Mouse (Mus musculus) hindbrain, embryonic 15.5 days (tissue): ENCODE data around the gene Olfr172. TPM values are rescaled to one million over a fixed set of nuclear protein-coding genes. Genes with fewer than 3 reads are reported as not detected.

ENCODE experiments used
- ATAC-seq: fragments of 200-750 bp; cut with Nextera tagmentation; 2 replicates; pipeline ENCODE4 v1.8.0; 2017; ENCODE audit warnings: low read depth, moderate number of reproducible peaks, moderate TSS enrichment; ENCODE audit not compliant: low FRiP score
- H3K27ac ChIP-seq: fragments of 300-500 bp; sonication (generic); replicated peaks from 2 replicates; pipeline ENCODE4 v1.5.1; 2015; ENCODE audit warnings: mild to moderate bottlenecking, inconsistent platforms
- H3K27me3 ChIP-seq: fragments of 300-500 bp; sonication (generic); 2 replicates; pipeline ENCODE4 v1.6.1; 2015; ENCODE audit warnings: control low read depth, inconsistent platforms
- H3K36me3 ChIP-seq: fragments of 300-500 bp; sonication (generic); 2 replicates; pipeline ENCODE4 v1.6.1; 2015; ENCODE audit warnings: control low read depth, inconsistent platforms
- H3K4me1 ChIP-seq: fragments of 300-500 bp; sonication (generic); replicated peaks from 2 replicates; pipeline ENCODE4 v1.6.1; 2015; ENCODE audit warnings: control low read depth, inconsistent platforms
- H3K4me2 ChIP-seq: fragments of 300-500 bp; sonication (generic); 2 replicates; pipeline ENCODE4 v1.6.1; 2015; ENCODE audit warnings: moderate library complexity, mild to moderate bottlenecking, inconsistent platforms
- H3K4me3 ChIP-seq: fragments of 300-500 bp; sonication (generic); 2 replicates; pipeline ENCODE4 v1.5.1; 2015; ENCODE audit warnings: mild to moderate bottlenecking, inconsistent platforms
- H3K9ac ChIP-seq: fragments of 300-500 bp; sonication (generic); 2 replicates; pipeline ENCODE4 v1.6.1; 2015; ENCODE audit warnings: inconsistent platforms
- H3K9me3 ChIP-seq: fragments of 300-500 bp; sonication (generic); 2 replicates; pipeline ENCODE4 v1.6.1; 2016; ENCODE audit warnings: control low read depth, inconsistent platforms
- WGBS: fragments of 180-500 bp; shearing (Covaris S2); methylation state at CpG from one replicate; pipeline ENCODE4 v1.1.7; 2015; 5-methylcytosine and 5-hydroxymethylcytosine counted together
- microRNA-seq: library from miRNA; unstranded; fragments of <30 nt; microRNA quantifications from one replicate; pipeline ENCODE4, GENCODE M21; 2016
- polyA plus RNA-seq: library from polyadenylated mRNA; unstranded; fragments of >200 nt; fragmentation: Nextera tagmentation; extraction: Ambion mirVana; gene quantifications from 2 replicates; pipeline ENCODE4 v1.2.1, GENCODE M21; 2015

Olfr172 gene
- polyA plus RNA-seq, 1 experiment from 2014 or later, result not detected

DNA sequence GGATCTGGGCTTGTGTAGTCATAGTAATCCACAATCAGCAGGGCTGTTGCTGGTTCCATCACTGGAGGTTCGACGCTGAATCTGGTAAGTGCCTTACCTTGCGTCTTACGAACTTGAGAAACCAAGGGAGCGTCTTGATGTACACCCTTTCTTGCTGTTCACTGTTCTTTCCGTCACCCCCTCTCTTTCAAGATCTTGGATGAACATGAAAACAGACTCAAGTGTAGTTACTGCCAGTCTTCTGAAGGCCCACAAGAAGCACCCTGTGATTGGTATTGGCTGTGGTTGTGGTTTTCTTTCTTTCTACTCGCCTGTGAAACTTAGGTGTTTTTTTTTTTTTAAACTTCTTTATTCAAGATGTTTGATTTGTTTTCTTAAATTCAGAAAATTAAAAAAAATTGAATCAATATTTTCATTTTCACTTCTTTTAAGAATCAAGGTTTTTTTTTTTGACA is 44.3 kb downstream of the Olfr172 start, which contains the start of gene Gpr15:
Gene Gpr15, minus strand, starts transcription at position 405 of the 455 bp plus-strand sequence.
- Histone ChIP-seq H3K36me3 (no peaks in the 10 kb centered on the region), H3K9ac (no peak within 1 kb of the TSS), H3K4me3 (no peak within 1 kb of the TSS), H3K4me2 (no peak within 1 kb of the TSS), H3K27me3 (no peaks in the 10 kb centered on the region), H3K9me3 (no peaks in the 10 kb centered on the region), H3K4me1 (no peaks in the 10 kb centered on the region), H3K27ac (no peak within 1 kb of the TSS)
- 94% methylated on average over 7 of the region's 7 CpGs for WGBS
- ATAC-seq, result no peak

DNA sequence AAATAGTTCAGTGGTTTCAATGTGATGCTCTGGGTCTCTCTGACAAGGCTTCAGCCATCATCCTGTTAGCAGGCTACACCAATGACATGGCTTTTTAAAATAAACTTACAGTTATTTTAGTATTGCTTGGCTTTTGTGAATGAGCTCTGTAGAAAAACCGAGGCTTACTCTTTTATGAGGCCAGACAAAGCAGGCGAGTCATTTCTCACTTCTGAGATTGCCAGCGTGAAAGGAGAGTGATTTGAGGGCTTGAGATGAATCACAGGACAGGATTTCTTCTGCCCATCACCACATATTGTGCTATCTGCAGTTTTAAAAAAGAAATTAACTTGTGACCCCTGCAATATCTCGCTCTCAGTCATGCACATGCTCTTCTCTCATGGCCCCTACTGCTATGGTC is 48.0 kb downstream of the Olfr172 start:
- Histone ChIP-seq H3K27ac (no peak overlapping the region), H3K36me3 (no peaks in the 10 kb centered on the region), H3K9ac (no peak overlapping the region), H3K4me3 (no peak overlapping the region), H3K9me3 (no peaks in the 10 kb centered on the region), H3K27me3 (no peaks in the 10 kb centered on the region), H3K4me2 (no peak overlapping the region), H3K4me1 (no peaks in the 10 kb centered on the region)
- ATAC-seq, result no peak
- WGBS, result 65% methylated on average over 4 of the region's 4 CpGs

DNA sequence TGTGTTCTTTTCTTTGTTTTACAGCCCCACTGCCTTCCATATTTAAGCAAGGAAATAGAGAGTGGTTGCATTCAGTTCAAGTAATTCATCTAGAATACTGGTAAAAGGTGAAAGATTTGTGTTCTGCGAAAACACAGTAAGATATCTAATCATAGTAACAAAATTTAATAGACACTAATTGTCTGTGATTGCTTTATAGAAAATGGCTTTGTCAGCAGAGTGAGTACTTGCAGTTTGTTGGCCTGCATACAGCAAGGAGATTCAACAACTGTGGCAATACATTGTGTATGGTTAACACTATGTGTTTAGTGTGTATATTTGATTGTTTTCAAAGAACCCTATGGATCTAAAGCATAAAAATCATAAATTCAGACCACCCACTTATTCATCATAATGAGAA is 49.8 kb downstream of the Olfr172 start:
- Histone ChIP-seq H3K4me3 (no peak overlapping the region), H3K9me3 (no peaks in the 10 kb centered on the region), H3K27me3 (no peaks in the 10 kb centered on the region), H3K36me3 (no peaks in the 10 kb centered on the region), H3K4me2 (no peak overlapping the region), H3K27ac (no peak overlapping the region), H3K4me1 (no peaks in the 10 kb centered on the region), H3K9ac (no peak overlapping the region)
- 96% methylated on average over 1 of the region's 1 CpGs for WGBS
- no peak for ATAC-seq

DNA sequence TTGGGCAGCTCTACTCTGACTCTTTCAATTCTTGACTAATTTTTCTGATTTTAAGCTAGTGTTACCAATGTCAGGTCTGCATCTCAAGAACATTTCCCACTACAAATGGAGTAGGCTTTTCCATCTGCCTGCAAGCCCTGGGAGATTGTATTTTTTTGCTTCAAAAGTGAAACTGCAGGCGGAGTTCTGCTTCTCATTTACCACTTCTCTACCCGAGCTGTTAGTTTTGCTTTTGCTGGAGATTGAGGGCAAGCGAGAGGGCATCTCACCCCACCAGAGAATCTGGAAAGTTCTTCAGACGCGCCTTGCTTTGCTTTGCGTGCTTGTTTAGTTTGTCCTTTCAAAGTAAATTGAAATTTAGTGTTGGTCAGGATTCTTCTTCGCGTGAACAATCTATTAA is 50.8 kb downstream of the Olfr172 start:
- Histone ChIP-seq H3K27ac (no peak overlapping the region), H3K9me3 (no peaks in the 10 kb centered on the region), H3K36me3 (no peaks in the 10 kb centered on the region), H3K4me1 (no peaks in the 10 kb centered on the region), H3K4me2 (no peak overlapping the region), H3K4me3 (no peak overlapping the region), H3K9ac (no peak overlapping the region), H3K27me3 (no peaks in the 10 kb centered on the region)
- ATAC-seq, result no peak
- WGBS, result 82% methylated on average over 8 of the region's 8 CpGs

Small RNA genes within 50 kb of the gene (microRNA-seq; reads per million reads assigned to microRNA genes)
- gene Gm27564, result not detected

Other genes starting within 250 kb of the Olfr172 start
- 13.2 and 14.2 TPM in 2 replicates for gene St3gal6, start 238.9 kb downstream of the Olfr172 start, polyA plus RNA-seq
- not detected in 2 replicates for gene Gm813, start 146.2 kb downstream of the Olfr172 start, polyA plus RNA-seq
- gene E330017A01Rik, start 124.4 kb downstream of the Olfr172 start, polyA plus RNA-seq, result 0.13 TPM in 1 of 2 replicates, not detected in the other
- 17.4 and 17.9 TPM in 2 replicates for gene Cpox, start 92.9 kb downstream of the Olfr172 start, polyA plus RNA-seq
- 0.13 TPM in 1 of 2 replicates, not detected in the other for gene Gpr15, start 44.1 kb downstream of the Olfr172 start, polyA plus RNA-seq
- gene Cldnd1, start 35.3 kb downstream of the Olfr172 start, polyA plus RNA-seq, result 132 and 148 TPM in 2 replicates
- not detected in 2 replicates for gene Olfr173, start 37.1 kb upstream of the Olfr172 start, polyA plus RNA-seq
- not detected in 2 replicates for gene Olfr175-ps1, start 63.6 kb upstream of the Olfr172 start, polyA plus RNA-seq
- not detected in 2 replicates for gene Olfr177, start 111.6 kb upstream of the Olfr172 start, polyA plus RNA-seq
- not detected in 2 replicates for gene Olfr178, start 128.9 kb upstream of the Olfr172 start, polyA plus RNA-seq
- gene Olfr181, start 165.6 kb upstream of the Olfr172 start, polyA plus RNA-seq, result not detected in 2 replicates
- not detected in 2 replicates for gene Olfr180, start 166.2 kb upstream of the Olfr172 start, polyA plus RNA-seq
- gene Olfr183, start 232.2 kb upstream of the Olfr172 start, polyA plus RNA-seq, result not detected in 2 replicates